Mouse (Mus musculus) neural tube, embryonic 14.5 days (tissue): ENCODE results near the gene Pnkd. TPM values are rescaled to one million over a fixed set of nuclear protein-coding genes. Genes with fewer than 3 reads are reported as not detected.
A peak's percentile ranks its signal among the peaks of the same experiment; 100 is the strongest.

Experiments
- microRNA counts: library from miRNA; unstranded; fragments of <30 nt; microRNA quantifications from one replicate; lab custom pipeline; 2016
- microRNA-seq: library from miRNA; unstranded; fragments of <30 nt; microRNA quantifications from one replicate; pipeline ENCODE4, GENCODE M21; 2016
- polyA plus RNA-seq: library from polyadenylated mRNA; unstranded; fragments of >200 nt; fragmentation: Nextera tagmentation; extraction: Ambion mirVana; gene quantifications from 2 replicates; pipeline ENCODE4 v1.2.1, GENCODE M21; 2014

Gene Pnkd
- polyA plus RNA-seq, 1 experiment from 2014 or later = 145 TPM

MicroRNAs encoded within 50 kb of the gene (microRNA counts, 519-probe panel; counts per million panel counts)
- 4,111 counts per million, percentile 47 among the panel's probes with 10 or more counts for microRNA mmu-miR-26b (lab: Ali Mortazavi, UCI)

Small RNA genes lying within 50 kb of the gene (microRNA-seq; reads per million reads assigned to microRNA genes)
- gene Mir26b = 9,645 reads per million, percentile 96 among the genes with 10 or more reads in this experiment

Other genes starting within 250 kb of the Pnkd start
- gene Tns1, start 160.5 kb upstream of the Pnkd start, polyA plus RNA-seq = 11.3 and 12.7 TPM in 2 replicates
- gene Rufy4, start 159.4 kb upstream of the Pnkd start, polyA plus RNA-seq = 0.15 and 0.22 TPM in 2 replicates
- 0.07 and 0.08 TPM in 2 replicates for gene Cxcr2, start 130.9 kb upstream of the Pnkd start, polyA plus RNA-seq
- gene Cxcr1, start 90.3 kb upstream of the Pnkd start, polyA plus RNA-seq = not detected in 2 replicates
- 294 and 316 TPM in 2 replicates for gene Arpc2, start 48.8 kb upstream of the Pnkd start, polyA plus RNA-seq
- gene Gpbar1, start 6.4 kb upstream of the Pnkd start, polyA plus RNA-seq = not detected in 2 replicates
- 188 and 204 TPM in 2 replicates for gene Aamp, start 192 bp upstream of the Pnkd start, polyA plus RNA-seq
- gene Tmbim1, start 20.7 kb downstream of the Pnkd start, polyA plus RNA-seq = 7.3 and 7.5 TPM in 2 replicates
- gene Catip, start 77.2 kb downstream of the Pnkd start, polyA plus RNA-seq = 0.86 and 1.1 TPM in 2 replicates
- gene Slc11a1, start 90.3 kb downstream of the Pnkd start, polyA plus RNA-seq = 1.7 and 2.2 TPM in 2 replicates
- 12.5 and 19.0 TPM in 2 replicates for gene Ctdsp1, start 106.6 kb downstream of the Pnkd start, polyA plus RNA-seq
- gene Vil1, start 124.4 kb downstream of the Pnkd start, polyA plus RNA-seq = 0.17 and 0.20 TPM in 2 replicates
- gene Cnot9, start 221.1 kb downstream of the Pnkd start, polyA plus RNA-seq = 48.6 and 52.9 TPM in 2 replicates